Mouse (Mus musculus) forebrain, postnatal 0 days (tissue): ENCODE measurements around the gene Gsta1. TPM values are rescaled to one million over a fixed set of nuclear protein-coding genes. Genes with fewer than 3 reads are reported as not detected.

Experiments
- ATAC-seq: fragments of 200-750 bp; cut with Nextera tagmentation; 2 replicates; pipeline ENCODE4 v1.8.0; 2017; ENCODE audit warnings: mild to moderate bottlenecking, moderate library complexity
- DNase-seq: peaks from one replicate; pipeline ENCODE4 v3.0.0-alpha.2; 2015
- H3K27ac ChIP-seq: fragments of 300-500 bp; sonication (generic); 2 replicates; pipeline ENCODE4 v1.5.1; 2014; ENCODE audit warnings: low read depth, mild to moderate bottlenecking, antibody characterized with exemption, low read length, moderate library complexity, mixed read lengths
- H3K27me3 ChIP-seq: fragments of 300-500 bp; sonication (generic); 2 replicates; pipeline ENCODE4 v1.6.1; 2014; ENCODE audit warnings: mild to moderate bottlenecking, low read length, mixed read lengths; ENCODE audit not compliant: insufficient read depth
- H3K36me3 ChIP-seq: fragments of 300-500 bp; sonication (generic); 2 replicates; pipeline ENCODE4 v1.6.1; 2014; ENCODE audit warnings: mild to moderate bottlenecking, moderate library complexity; ENCODE audit not compliant: insufficient read depth
- H3K4me1 ChIP-seq: fragments of 300-500 bp; sonication (generic); 2 replicates; pipeline ENCODE4 v1.6.1; 2014; ENCODE audit warnings: antibody characterized with exemption; ENCODE audit not compliant: insufficient read depth
- H3K4me2 ChIP-seq: fragments of 300-500 bp; sonication (generic); 2 replicates; pipeline ENCODE4 v1.6.1; 2014; ENCODE audit warnings: low read depth, mild to moderate bottlenecking, moderate library complexity
- H3K4me3 ChIP-seq: fragments of 300-500 bp; sonication (generic); 2 replicates; pipeline ENCODE4 v1.5.1; 2014; ENCODE audit warnings: low read depth, low read length, mixed read lengths
- H3K9ac ChIP-seq: fragments of 300-500 bp; sonication (generic); 2 replicates; pipeline ENCODE4 v1.6.1; 2014; ENCODE audit warnings: mild to moderate bottlenecking
- H3K9me3 ChIP-seq: fragments of 300-500 bp; sonication (generic); 2 replicates; pipeline ENCODE4 v1.6.1; 2016; ENCODE audit warnings: low read length
- CTCF ChIP-seq: sonication (generic); IDR thresholded peaks from 2 replicates; pipeline ENCODE4 v1.5.1; 2016; ENCODE audit warnings: antibody characterized with exemption, control low read depth, low read depth
- WGBS: fragments of 180-500 bp; shearing (Covaris S2); extraction: QIAGEN DNeasy Blood & Tissue Kit; methylation state at CpG from one replicate; pipeline ENCODE4 v1.1.7; 2014; 5-methylcytosine and 5-hydroxymethylcytosine counted together
- polyA plus RNA-seq: library from polyadenylated mRNA; unstranded; fragments of >200 nt; fragmentation: Nextera tagmentation; extraction: Ambion mirVana; gene quantifications from 2 replicates; pipeline ENCODE4 v1.2.1, GENCODE M21; 2015
- total RNA-seq: library from RNA; depleted of rRNA; stranded (reverse); fragments of >200 nt; gene quantifications from 2 replicates; pipeline ENCODE4 v1.2.3, GENCODE M21; 2014

The Gsta1 gene
- total and polyA plus RNA-seq, 2 experiments from 2014 or later: not detected

GRCm38 (mm10) chr9:78211521-78211920 lies 18.9 kb upstream of the Gsta1 start:
- no peak overlapping the region for H3K27ac ChIP-seq
- 92% methylated on average over 3 of the region's 3 CpGs for WGBS
- no peaks in the 10 kb centered on the region for H3K27me3 ChIP-seq
- no peak for ATAC-seq
- no peak for TF ChIP-seq CTCF
- H3K4me3 ChIP-seq: no peak overlapping the region
- no peak overlapping the region for H3K4me2 ChIP-seq
- H3K9ac ChIP-seq: no peak overlapping the region
- H3K9me3 ChIP-seq: no peaks in the 10 kb centered on the region
- no peak for DNase-seq
- H3K36me3 ChIP-seq: no peaks in the 10 kb centered on the region
- no peaks in the 10 kb centered on the region for H3K4me1 ChIP-seq

DNA sequence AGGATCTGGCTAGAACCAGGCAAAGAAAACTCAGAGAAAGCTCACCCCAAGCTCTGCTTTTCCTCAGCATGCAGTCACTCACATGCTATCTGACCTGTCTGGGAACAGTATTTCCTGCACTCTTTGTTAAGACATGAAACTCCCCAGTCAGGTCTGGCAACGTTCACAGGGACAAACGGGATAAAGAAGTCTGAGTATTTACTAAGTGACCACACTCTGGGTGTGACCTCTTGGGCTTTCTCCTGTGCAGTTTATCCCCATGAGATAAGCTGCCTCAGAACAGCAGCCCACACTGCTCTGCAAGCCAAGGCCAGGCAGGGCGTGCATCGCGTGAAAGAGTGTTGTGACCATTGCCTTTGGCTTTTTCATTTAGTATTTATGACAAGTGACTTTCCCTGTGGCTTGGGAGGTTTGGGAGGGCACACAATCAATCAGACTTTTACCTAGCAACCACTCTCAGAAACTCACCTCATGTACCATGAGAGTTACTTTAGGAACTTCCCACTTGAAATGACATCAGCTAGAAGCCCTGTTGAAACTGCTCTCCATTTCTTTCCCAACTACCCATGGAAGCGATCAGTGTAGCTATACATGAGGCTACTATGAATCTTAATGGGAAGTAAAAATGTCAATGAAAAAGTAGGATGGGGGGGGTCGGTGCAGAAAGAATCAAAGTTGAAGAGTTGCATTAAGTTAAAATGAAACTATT lies 18.0 kb upstream of the Gsta1 start:
- H3K36me3 ChIP-seq: no peaks in the 10 kb centered on the region
- no peak overlapping the region for H3K4me2 ChIP-seq
- H3K9ac ChIP-seq: no peak overlapping the region
- DNase-seq (no peak), ATAC-seq (no peak)
- no peaks in the 10 kb centered on the region for H3K27me3 ChIP-seq
- H3K4me1 ChIP-seq: no peaks in the 10 kb centered on the region
- WGBS: 87% methylated on average over 7 of the region's 7 CpGs
- TF ChIP-seq CTCF: no peak
- no peaks in the 10 kb centered on the region for H3K9me3 ChIP-seq
- no peak overlapping the region for H3K27ac ChIP-seq
- H3K4me3 ChIP-seq: no peak overlapping the region

DNA sequence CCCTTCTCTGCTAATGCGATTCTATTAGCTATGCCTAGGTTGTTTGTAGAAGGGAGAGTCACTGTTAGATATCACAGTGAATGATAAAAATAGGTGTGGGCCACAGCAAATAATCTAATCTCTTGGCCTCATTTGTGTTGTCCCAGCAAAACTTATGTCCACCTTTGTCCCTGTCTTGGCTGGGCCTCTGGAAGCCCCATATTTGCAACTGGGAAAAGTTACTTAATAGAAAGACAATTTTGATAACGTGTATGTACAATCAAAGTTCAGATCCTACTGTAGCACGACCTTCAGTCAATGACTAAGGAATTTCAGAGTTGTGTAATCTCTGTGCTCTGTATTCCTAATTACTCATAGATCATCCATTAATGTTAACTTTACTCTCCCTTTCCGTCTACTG lies 13.4 kb upstream of the Gsta1 start:
- Histone ChIP-seq H3K9me3 (no peaks in the 10 kb centered on the region), H3K36me3 (no peaks in the 10 kb centered on the region), H3K4me2 (no peak overlapping the region), H3K9ac (no peak overlapping the region), H3K27ac (no peak overlapping the region), H3K4me3 (no peak overlapping the region), H3K4me1 (no peaks in the 10 kb centered on the region), H3K27me3 (no peaks in the 10 kb centered on the region)
- WGBS: 84% methylated on average over 4 of the region's 4 CpGs
- DNase-seq (no peak), ATAC-seq (no peak)
- no peak for TF ChIP-seq CTCF

GRCm38 (mm10) chr9:78222616-78223015 lies 7.8 kb upstream of the Gsta1 start:
- Histone ChIP-seq H3K9me3 (no peaks in the 10 kb centered on the region), H3K36me3 (no peaks in the 10 kb centered on the region), H3K9ac (no peak overlapping the region), H3K27ac (no peak overlapping the region), H3K4me1 (no peaks in the 10 kb centered on the region), H3K4me3 (no peak overlapping the region), H3K4me2 (no peak overlapping the region), H3K27me3 (no peaks in the 10 kb centered on the region)
- DNase-seq (no peak), ATAC-seq (no peak)
- 86% methylated on average over 8 of the region's 8 CpGs for WGBS
- no peak for TF ChIP-seq CTCF

DNA sequence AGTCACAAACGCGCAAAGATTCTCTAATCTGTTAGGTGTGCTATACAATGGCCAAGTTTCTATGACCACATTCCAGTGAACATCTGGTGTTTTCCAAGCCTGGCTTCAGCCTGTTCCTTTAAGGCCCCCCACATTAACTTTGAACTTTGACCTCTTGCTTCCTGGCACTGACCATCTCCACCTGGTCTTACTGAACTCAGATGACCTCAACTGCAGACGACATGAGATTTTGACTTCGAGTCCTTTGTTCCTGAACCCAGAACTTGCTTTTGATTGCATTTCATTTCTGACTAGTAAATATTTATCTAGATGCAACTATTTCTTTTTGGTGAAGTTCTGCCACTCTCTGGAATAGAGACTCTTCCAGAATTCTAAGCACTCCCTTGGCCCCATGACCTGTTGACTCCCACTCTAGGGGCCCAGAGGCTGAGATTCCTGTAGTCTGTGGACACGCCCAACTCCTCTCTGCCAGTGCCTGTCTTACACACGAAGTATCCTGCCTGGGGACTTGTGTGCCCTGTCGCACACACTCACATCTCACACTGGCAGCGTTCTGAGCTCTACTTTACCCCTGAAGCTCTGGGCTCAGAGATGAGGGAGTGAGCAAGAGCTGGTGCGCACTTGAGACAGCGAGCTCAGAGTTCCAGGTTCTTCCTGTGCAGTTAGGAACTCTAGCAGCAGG lies 7.1 kb upstream of the Gsta1 start:
- no peaks in the 10 kb centered on the region for H3K9me3 ChIP-seq
- 81% methylated on average over 10 of the region's 10 CpGs for WGBS
- H3K27me3 ChIP-seq: no peaks in the 10 kb centered on the region

DNA sequence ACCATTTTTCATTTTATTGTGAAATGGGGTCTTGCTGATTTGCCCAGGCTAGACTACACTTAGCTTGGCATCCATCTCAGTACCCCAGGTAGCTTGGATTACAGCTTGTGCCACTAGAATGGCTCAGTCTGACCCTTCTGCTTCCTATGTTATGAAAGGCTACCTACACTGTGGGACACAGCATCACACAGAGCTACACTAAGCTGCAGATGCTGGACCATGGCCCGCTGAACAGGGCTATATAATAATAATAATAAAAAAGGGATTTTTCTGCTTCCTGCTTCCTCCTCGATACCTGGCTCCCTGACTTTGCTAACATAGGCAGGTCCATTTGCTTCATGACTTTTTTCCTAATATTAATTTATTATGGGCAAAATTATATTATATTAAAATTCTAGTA lies 6.0 kb upstream of the Gsta1 start:
- Histone ChIP-seq H3K27me3 (no peaks in the 10 kb centered on the region), H3K27ac (no peak overlapping the region), H3K4me2 (no peak overlapping the region), H3K36me3 (no peaks in the 10 kb centered on the region), H3K9me3 (no peaks in the 10 kb centered on the region), H3K9ac (no peak overlapping the region), H3K4me3 (no peak overlapping the region), H3K4me1 (no peaks in the 10 kb centered on the region)
- WGBS: 96% methylated on average over 2 of the region's 2 CpGs
- no peak for ATAC-seq
- no peak for DNase-seq
- TF ChIP-seq CTCF: no peak

More for the DNA sequence above, 7.1 kb upstream of the Gsta1 start:
- H3K36me3 ChIP-seq: no peaks in the 10 kb centered on the region
- TF ChIP-seq CTCF: no peak
- no peaks in the 10 kb centered on the region for H3K4me1 ChIP-seq
- ATAC-seq (no peak), DNase-seq (no peak)
- no peak overlapping the region for H3K4me3 ChIP-seq
- no peak overlapping the region for H3K27ac ChIP-seq
- no peak overlapping the region for H3K9ac ChIP-seq
- H3K4me2 ChIP-seq: no peak overlapping the region

GRCm38 (mm10) chr9:78225304-78225703 lies 5.2 kb upstream of the Gsta1 start:
- no peak overlapping the region for H3K4me3 ChIP-seq
- no peak overlapping the region for H3K4me2 ChIP-seq
- ATAC-seq: no peak
- no peak overlapping the region for H3K9ac ChIP-seq
- H3K27me3 ChIP-seq: no peaks in the 10 kb centered on the region
- TF ChIP-seq CTCF: no peak
- WGBS: 83% methylated on average over 11 of the region's 11 CpGs
- DNase-seq: no peak
- H3K4me1 ChIP-seq: no peaks in the 10 kb centered on the region
- no peak overlapping the region for H3K27ac ChIP-seq
- no peaks in the 10 kb centered on the region for H3K9me3 ChIP-seq
- H3K36me3 ChIP-seq: no peaks in the 10 kb centered on the region
